Mouse (Mus musculus): Measurements from ENCODE around the gene Gm10322. TPM values are rescaled to one million over a fixed set of nuclear protein-coding genes. Genes with fewer than 3 reads are reported as not detected.

Gm10322 gene
- polyA plus RNA-seq, 1 experiment from 2014 or later, result not detected

- ATAC-seq (peak; percentile 77), DNase-seq (no peak)
- Histone ChIP-seq H3K9ac (replicated peaks) (no peak overlapping the region), H3K27ac (ENCODE audit: low read depth) (peak overlapping the region; percentile 52), H3K4me1 (ENCODE audit: insufficient read depth) (peaks cover 21% of the 10 kb centered on the region), H3K4me3 (ENCODE audit: low read depth, low read length) (no peak overlapping the region), H3K9me3 (ENCODE audit: low read length) (0 out of 2 replicates have a peak, but pooled peaks cover 2% of the 10 kb centered on the region), H3K36me3 (replicated peaks; ENCODE audit: insufficient read depth, low read length) (no peaks in the 10 kb centered on the region), H3K4me2 (ENCODE audit: low read depth, low read length) (peak overlapping the region; percentile 14; the same call in 1 of the 2 replicates), H3K27me3 (ENCODE audit: insufficient read depth, low read length) (no peaks in the 10 kb centered on the region)
- 45% methylated on average over 4 of the region's 4 CpGs for WGBS (ENCODE audit: insufficient replicate concordance)
- TF ChIP-seq EP300 (IDR thresholded peaks at IDR 0.05; ENCODE audit: low read depth) (peak; percentile 86), CTCF (IDR thresholded peaks at IDR 0.05; ENCODE audit: low read depth) (no peak)
Observed at GRCm38 (mm10) chr10:59571273-59571672, 44.6 kb upstream of the Gm10322 start.

- Histone ChIP-seq H3K9me3 (ENCODE audit: low read length) (0 out of 2 replicates have a peak, but pooled peaks cover 2% of the 10 kb centered on the region), H3K4me1 (ENCODE audit: insufficient read depth) (peaks cover 24% of the 10 kb centered on the region), H3K9ac (replicated peaks) (no peak overlapping the region), H3K36me3 (replicated peaks; ENCODE audit: insufficient read depth, low read length) (no peaks in the 10 kb centered on the region), H3K27ac (ENCODE audit: low read depth) (peak overlapping the region; percentile 52), H3K4me3 (ENCODE audit: low read depth, low read length) (no peak overlapping the region), H3K27me3 (ENCODE audit: insufficient read depth, low read length) (no peaks in the 10 kb centered on the region), H3K4me2 (ENCODE audit: low read depth, low read length) (no peak overlapping the region)
- DNase-seq (no peak), ATAC-seq (no peak)
- TF ChIP-seq CTCF (IDR thresholded peaks at IDR 0.05; ENCODE audit: low read depth) (no peak), EP300 (IDR thresholded peaks at IDR 0.05; ENCODE audit: low read depth) (no peak)
- 77% methylated on average over 5 of the region's 5 CpGs for WGBS (ENCODE audit: insufficient replicate concordance)
Observed at GRCm38 (mm10) chr10:59571964-59572363, 43.9 kb upstream of the Gm10322 start.

DNA sequence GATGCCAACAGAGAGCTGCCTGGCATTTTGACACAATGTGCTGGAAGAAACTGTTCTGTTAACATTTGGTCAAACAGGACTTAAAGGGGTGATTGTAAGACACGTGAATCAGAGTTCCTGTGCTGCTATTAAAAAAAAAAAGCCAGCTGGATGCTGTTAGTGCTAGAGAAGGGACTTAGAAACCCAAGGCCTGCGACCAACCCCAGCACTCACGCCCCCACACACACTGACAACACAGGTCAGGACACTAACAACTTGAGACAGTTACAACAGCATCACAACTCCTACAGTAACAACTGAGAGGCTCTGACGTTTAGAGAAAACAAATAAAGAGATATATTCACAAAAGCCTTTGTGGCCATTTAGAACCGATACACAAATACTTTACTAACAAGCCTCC is 39.6 kb upstream of the Gm10322 start:
- WGBS (ENCODE audit: insufficient replicate concordance), result 59% methylated on average over 5 of the region's 5 CpGs

DNA sequence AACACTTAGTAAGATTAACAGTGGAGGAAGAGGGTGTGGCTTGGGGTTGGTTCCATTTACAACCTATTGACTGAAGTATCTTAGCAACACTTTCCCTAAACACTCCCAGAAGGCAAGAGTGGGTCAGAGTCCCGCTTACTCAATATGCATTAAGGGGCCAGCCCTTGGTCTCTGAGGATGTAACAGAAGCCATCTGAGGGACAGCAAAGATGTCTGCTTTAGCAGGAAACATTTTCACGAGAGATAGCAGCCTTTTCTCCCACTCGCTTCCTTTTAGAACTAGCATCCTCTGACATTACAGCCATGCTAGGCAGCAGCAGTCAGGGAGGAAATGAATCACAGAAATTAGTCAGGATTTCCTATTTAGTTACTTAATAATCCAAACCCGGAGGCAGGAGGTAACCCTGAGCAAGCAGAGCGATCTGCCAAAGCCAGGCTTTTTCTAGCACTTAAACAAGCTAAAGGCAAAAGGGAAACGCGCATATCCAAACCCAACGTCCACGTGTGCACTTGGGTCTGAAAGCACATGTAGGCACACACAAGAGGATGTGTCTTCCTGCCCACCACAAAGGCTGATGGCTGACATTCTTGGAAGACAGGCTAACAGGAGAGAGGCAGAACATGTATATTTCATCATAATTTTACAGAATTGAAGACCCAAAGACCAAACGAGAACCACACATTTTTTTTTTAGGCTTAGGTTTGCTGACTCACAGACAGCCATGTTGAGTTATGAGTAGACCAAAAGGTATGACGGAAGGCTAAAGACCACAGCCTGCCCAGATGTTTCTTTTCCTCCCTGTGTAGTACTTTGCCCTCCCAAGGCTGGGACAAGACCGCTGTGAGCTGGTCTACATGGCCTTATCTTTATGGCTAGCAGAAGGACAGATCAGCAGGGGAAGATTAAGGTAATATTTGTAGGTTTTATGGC is 37.7 kb upstream of the Gm10322 start:
- Histone ChIP-seq H3K4me2 (ENCODE audit: low read depth, low read length) (peak overlapping the region; percentile 54), H3K27me3 (ENCODE audit: insufficient read depth, low read length) (no peaks in the 10 kb centered on the region), H3K9me3 (ENCODE audit: low read length) (no peaks in the 10 kb centered on the region), H3K27ac (ENCODE audit: low read depth) (peak overlapping the region; percentile 79), H3K4me1 (ENCODE audit: insufficient read depth) (peaks cover 15% of the 10 kb centered on the region), H3K36me3 (replicated peaks; ENCODE audit: insufficient read depth, low read length) (no peaks in the 10 kb centered on the region), H3K9ac (replicated peaks) (peak overlapping the region; percentile 3; the same call in 1 of the 2 replicates), H3K4me3 (ENCODE audit: low read depth, low read length) (peak overlapping the region; percentile 22)
- no peak for TF ChIP-seq CTCF (IDR thresholded peaks at IDR 0.05; ENCODE audit: low read depth)
- peak; percentile 66 for TF ChIP-seq EP300 (IDR thresholded peaks at IDR 0.05; ENCODE audit: low read depth)
- DNase-seq (peak; percentile 44), ATAC-seq (peak; percentile 93)
- WGBS (ENCODE audit: insufficient replicate concordance), result 12% methylated on average over 12 of the region's 12 CpGs

More for the DNA sequence above, 39.6 kb upstream of the Gm10322 start:
- Histone ChIP-seq H3K36me3 (replicated peaks; ENCODE audit: insufficient read depth, low read length) (no peaks in the 10 kb centered on the region), H3K4me2 (ENCODE audit: low read depth, low read length) (no peak overlapping the region), H3K27me3 (ENCODE audit: insufficient read depth, low read length) (no peaks in the 10 kb centered on the region), H3K9ac (replicated peaks) (no peak overlapping the region), H3K27ac (ENCODE audit: low read depth) (no peak overlapping the region), H3K4me1 (ENCODE audit: insufficient read depth) (peaks cover 21% of the 10 kb centered on the region), H3K9me3 (ENCODE audit: low read length) (0 out of 2 replicates have a peak, but pooled peaks cover 2% of the 10 kb centered on the region), H3K4me3 (ENCODE audit: low read depth, low read length) (no peak overlapping the region)
- TF ChIP-seq EP300 (IDR thresholded peaks at IDR 0.05; ENCODE audit: low read depth), result no peak
- TF ChIP-seq CTCF (IDR thresholded peaks at IDR 0.05; ENCODE audit: low read depth), result no peak
- DNase-seq, result no peak
- no peak for ATAC-seq

DNA sequence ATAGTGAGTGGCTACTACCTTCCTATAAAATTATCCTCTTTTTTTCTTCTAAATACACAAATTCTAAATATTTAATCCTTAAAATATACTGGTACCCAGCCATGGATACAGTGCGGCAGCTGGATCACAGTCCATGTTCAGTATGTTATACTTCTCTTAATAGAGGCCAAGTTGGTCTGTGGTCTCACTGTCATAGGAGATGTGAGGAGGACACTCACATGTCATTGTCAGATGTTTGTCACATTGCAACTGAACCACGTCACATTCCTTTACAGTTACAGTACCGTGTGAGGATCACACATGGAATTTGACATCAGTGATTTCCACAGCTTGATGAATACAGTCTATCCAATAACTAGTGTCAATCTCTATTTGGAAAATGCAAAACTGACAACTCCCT is 36.2 kb upstream of the Gm10322 start:
- no peaks in the 10 kb centered on the region for H3K27me3 ChIP-seq (ENCODE audit: insufficient read depth, low read length)
- WGBS (ENCODE audit: insufficient replicate concordance), result 82% methylated on average over 3 of the region's 3 CpGs
- H3K27ac ChIP-seq (ENCODE audit: low read depth), result no peak overlapping the region
- TF ChIP-seq CTCF (IDR thresholded peaks at IDR 0.05; ENCODE audit: low read depth) (no peak), EP300 (IDR thresholded peaks at IDR 0.05; ENCODE audit: low read depth) (no peak)
- H3K4me1 ChIP-seq (ENCODE audit: insufficient read depth), result peaks cover 15% of the 10 kb centered on the region
- H3K4me3 ChIP-seq (ENCODE audit: low read depth, low read length), result no peak overlapping the region
- ATAC-seq (no peak), DNase-seq (no peak)
- H3K36me3 ChIP-seq (replicated peaks; ENCODE audit: insufficient read depth, low read length), result no peaks in the 10 kb centered on the region
- no peak overlapping the region for H3K4me2 ChIP-seq (ENCODE audit: low read depth, low read length)
- H3K9ac ChIP-seq (replicated peaks), result no peak overlapping the region
- no peaks in the 10 kb centered on the region for H3K9me3 ChIP-seq (ENCODE audit: low read length)

DNA sequence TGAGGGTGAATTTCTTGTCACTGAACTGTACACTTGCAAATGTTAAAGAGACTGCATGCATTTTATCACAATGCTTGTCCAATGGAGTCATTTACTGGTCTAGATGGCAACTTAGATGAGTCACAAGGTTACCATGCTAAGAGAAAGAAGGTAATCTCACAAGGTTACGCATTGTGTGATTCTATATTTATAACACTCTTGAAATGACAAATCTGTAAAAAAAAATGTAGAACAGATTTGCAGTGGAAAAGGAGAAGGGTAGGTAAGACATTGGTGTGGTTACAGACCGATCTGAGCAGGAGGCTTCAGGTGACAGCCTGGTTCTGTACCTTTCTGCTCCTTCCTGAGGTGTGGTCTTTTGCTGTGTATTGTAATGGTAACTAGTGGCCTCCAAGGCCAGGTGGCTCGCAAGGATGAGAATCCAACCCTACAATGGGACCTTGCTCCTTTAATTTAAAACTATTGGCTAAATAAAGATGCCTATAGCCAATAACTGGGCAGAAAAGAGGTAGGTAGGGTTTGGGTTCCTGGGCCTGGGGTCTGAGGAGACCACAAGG is 35.2 kb upstream of the Gm10322 start:
- Histone ChIP-seq H3K27me3 (ENCODE audit: insufficient read depth, low read length) (no peaks in the 10 kb centered on the region), H3K4me1 (ENCODE audit: insufficient read depth) (peaks cover 15% of the 10 kb centered on the region), H3K9ac (replicated peaks) (no peak overlapping the region), H3K36me3 (replicated peaks; ENCODE audit: insufficient read depth, low read length) (no peaks in the 10 kb centered on the region), H3K4me2 (ENCODE audit: low read depth, low read length) (no peak overlapping the region), H3K4me3 (ENCODE audit: low read depth, low read length) (no peak overlapping the region), H3K9me3 (ENCODE audit: low read length) (no peaks in the 10 kb centered on the region), H3K27ac (ENCODE audit: low read depth) (no peak overlapping the region)
- no peak for TF ChIP-seq CTCF (IDR thresholded peaks at IDR 0.05; ENCODE audit: low read depth)
- DNase-seq (no peak), ATAC-seq (no peak)
- 83% methylated on average over 3 of the region's 3 CpGs for WGBS (ENCODE audit: insufficient replicate concordance)

Data from liver, postnatal 0 days (tissue).